Mouse (Mus musculus): ENCODE measurements around the gene Fam216b. TPM values are rescaled to one million over a fixed set of nuclear protein-coding genes. Genes with fewer than 3 reads are reported as not detected.

Gene Fam216b
- not detected in 2 replicates for polyA plus RNA-seq (2014; fragmentation: Nextera tagmentation; extraction: Ambion mirVana)

- WGBS = 91% methylated on average over 6 of the region's 6 CpGs
- no peak for ATAC-seq (replicated peaks; ENCODE audit: low FRiP score, low TSS enrichment, low read depth)
These were observed at the start of gene Fam216b for GRCm38 (mm10) chr14:78088907-78089306. Gene Fam216b (minus strand): TSS chr14:78089007.

DNA sequence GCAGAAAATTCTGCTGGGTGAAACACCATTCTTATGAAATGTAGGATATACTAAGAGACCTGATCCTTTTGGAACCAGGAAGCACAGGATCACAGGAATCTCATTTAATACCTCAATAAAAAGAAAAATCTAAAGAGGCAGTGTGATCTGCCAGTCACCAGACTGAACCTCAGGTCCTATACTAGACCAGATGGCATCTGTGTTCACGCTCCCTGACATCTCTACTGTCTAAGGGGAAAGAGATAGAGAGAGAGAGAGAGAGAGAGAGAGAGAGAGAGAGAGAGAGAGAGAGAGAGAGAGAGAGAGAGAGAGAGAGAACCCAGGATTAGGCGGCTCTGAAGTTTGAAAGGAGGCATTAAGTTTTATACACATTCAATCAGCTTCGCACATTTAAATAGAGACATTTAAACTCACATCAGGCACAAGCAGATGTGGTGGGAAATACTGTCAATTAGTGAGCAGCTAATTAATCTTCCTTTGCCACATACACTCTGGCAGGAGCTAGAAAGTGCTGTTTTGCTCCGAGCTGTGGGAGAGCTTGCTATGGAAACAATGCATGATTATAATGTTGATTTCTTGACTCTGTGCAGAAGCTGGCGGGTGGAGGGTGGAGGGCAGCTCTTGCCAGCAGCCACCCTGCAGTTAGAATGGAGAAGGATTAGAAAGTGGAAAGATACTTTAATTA, 43.7 kb upstream of the Fam216b start:
- DNase-seq (ENCODE audit: low spot score) (no peak), ATAC-seq (replicated peaks; ENCODE audit: low FRiP score, low TSS enrichment, low read depth) (no peak)
- Histone ChIP-seq H3K9me3 (ENCODE audit: control insufficient read depth, low read length) (no peaks in the 10 kb centered on the region), H3K4me2 (ENCODE audit: low read length) (no peak overlapping the region), H3K27ac (ENCODE audit: low read depth) (no peak overlapping the region), H3K36me3 (ENCODE audit: control insufficient read depth, insufficient read depth, low read length) (no peaks in the 10 kb centered on the region), H3K4me3 (ENCODE audit: low read depth, low read length) (no peak overlapping the region), H3K4me1 (replicated peaks; ENCODE audit: control insufficient read depth, insufficient read depth, low read length) (no peaks in the 10 kb centered on the region), H3K9ac (ENCODE audit: low read length) (no peak overlapping the region), H3K27me3 (replicated peaks; ENCODE audit: control insufficient read depth, insufficient read depth, low read length) (no peaks in the 10 kb centered on the region)
- WGBS = 61% methylated on average over 5 of the region's 5 CpGs

More at GRCm38 (mm10) chr14:78088907-78089306, at the start of gene Fam216b:
- Histone ChIP-seq H3K4me3 (ENCODE audit: low read depth, low read length) (no peak within 1 kb of the TSS), H3K36me3 (ENCODE audit: control insufficient read depth, insufficient read depth, low read length) (no peaks in the 10 kb centered on the region), H3K27me3 (replicated peaks; ENCODE audit: control insufficient read depth, insufficient read depth, low read length) (no peaks in the 10 kb centered on the region), H3K4me2 (ENCODE audit: low read length) (no peak within 1 kb of the TSS), H3K4me1 (replicated peaks; ENCODE audit: control insufficient read depth, insufficient read depth, low read length) (no peaks in the 10 kb centered on the region), H3K9me3 (ENCODE audit: control insufficient read depth, low read length) (no peaks in the 10 kb centered on the region), H3K27ac (ENCODE audit: low read depth) (no peak within 1 kb of the TSS), H3K9ac (ENCODE audit: low read length) (no peak within 1 kb of the TSS)
- no peak for DNase-seq (ENCODE audit: low spot score)

- Histone ChIP-seq H3K4me1 (replicated peaks; ENCODE audit: control insufficient read depth, insufficient read depth, low read length) (no peaks in the 10 kb centered on the region), H3K27me3 (replicated peaks; ENCODE audit: control insufficient read depth, insufficient read depth, low read length) (no peaks in the 10 kb centered on the region), H3K4me3 (ENCODE audit: low read depth, low read length) (no peak overlapping the region), H3K4me2 (ENCODE audit: low read length) (no peak overlapping the region), H3K27ac (ENCODE audit: low read depth) (no peak overlapping the region), H3K9me3 (ENCODE audit: control insufficient read depth, low read length) (no peaks in the 10 kb centered on the region), H3K9ac (ENCODE audit: low read length) (no peak overlapping the region), H3K36me3 (ENCODE audit: control insufficient read depth, insufficient read depth, low read length) (no peaks in the 10 kb centered on the region)
- no peak for ATAC-seq (replicated peaks; ENCODE audit: low FRiP score, low TSS enrichment, low read depth)
- DNase-seq (ENCODE audit: low spot score) = no peak
- 48% methylated on average over 3 of the region's 3 CpGs for WGBS
These were observed 37.9 kb upstream of the Fam216b start for GRCm38 (mm10) chr14:78126670-78127069.

GRCm38 (mm10) chr14:78120286-78120685, 31.5 kb upstream of the Fam216b start:
- 46% methylated on average over 3 of the region's 3 CpGs for whole genome bisulfite sequencing
- Histone ChIP-seq H3K27ac (ENCODE audit: low read depth) (no peak overlapping the region), H3K4me1 (replicated peaks; ENCODE audit: control insufficient read depth, insufficient read depth, low read length) (no peaks in the 10 kb centered on the region), H3K4me3 (ENCODE audit: low read depth, low read length) (no peak overlapping the region), H3K9ac (ENCODE audit: low read length) (no peak overlapping the region), H3K9me3 (ENCODE audit: control insufficient read depth, low read length) (0 out of 2 replicates have a peak, but pooled peaks cover 3% of the 10 kb centered on the region), H3K36me3 (ENCODE audit: control insufficient read depth, insufficient read depth, low read length) (no peaks in the 10 kb centered on the region), H3K4me2 (ENCODE audit: low read length) (no peak overlapping the region), H3K27me3 (replicated peaks; ENCODE audit: control insufficient read depth, insufficient read depth, low read length) (no peaks in the 10 kb centered on the region)
- no peak for ATAC-seq (replicated peaks; ENCODE audit: low FRiP score, low TSS enrichment, low read depth)
- DNase-seq (ENCODE audit: low spot score) = no peak

DNA sequence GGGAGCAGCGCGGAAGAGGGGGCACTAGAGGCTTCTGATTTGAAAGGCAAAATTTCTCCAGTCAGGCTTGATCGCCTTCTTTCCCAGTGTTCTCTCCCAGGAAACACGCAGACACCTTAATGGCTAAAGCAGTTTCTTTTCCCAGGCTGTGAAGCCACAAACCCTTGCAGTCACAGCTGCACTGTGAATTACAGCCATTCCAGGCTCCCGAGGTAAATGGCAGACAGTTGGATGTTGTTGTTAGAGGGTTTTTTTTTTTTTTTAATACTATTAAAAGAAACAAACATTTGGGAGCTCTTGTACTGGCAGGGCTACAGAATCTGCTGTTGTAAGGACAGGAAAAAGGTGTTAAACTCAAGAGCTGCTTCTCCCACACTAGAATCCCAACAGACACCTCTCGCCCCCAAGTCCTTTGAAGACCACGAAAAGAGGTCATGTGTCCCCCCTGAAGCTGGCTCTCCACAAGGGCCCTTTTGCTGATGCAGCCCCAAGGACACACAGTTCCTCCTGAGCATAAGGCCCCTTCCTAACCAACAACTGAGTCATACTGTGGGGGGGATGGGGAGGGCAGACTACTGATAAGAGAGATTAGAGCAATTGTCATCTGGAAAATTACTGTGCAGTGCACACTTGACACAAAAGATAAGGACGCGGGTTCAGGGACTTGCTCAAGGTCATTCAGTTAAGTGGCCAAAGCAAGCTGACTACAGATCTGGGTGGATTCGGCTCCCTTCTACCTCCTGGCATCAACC, 30.8 kb upstream of the Fam216b start:
- no peak for ATAC-seq (replicated peaks; ENCODE audit: low FRiP score, low TSS enrichment, low read depth)
- no peak overlapping the region for H3K4me3 ChIP-seq (ENCODE audit: low read depth, low read length)
- H3K9ac ChIP-seq (ENCODE audit: low read length) = no peak overlapping the region
- 70% methylated on average over 10 of the region's 10 CpGs for WGBS
- H3K27me3 ChIP-seq (replicated peaks; ENCODE audit: control insufficient read depth, insufficient read depth, low read length) = no peaks in the 10 kb centered on the region
- peaks cover 3% of the 10 kb centered on the region; the same call in 1 of the 2 replicates for H3K9me3 ChIP-seq (ENCODE audit: control insufficient read depth, low read length)
- no peaks in the 10 kb centered on the region for H3K36me3 ChIP-seq (ENCODE audit: control insufficient read depth, insufficient read depth, low read length)
- H3K27ac ChIP-seq (ENCODE audit: low read depth) = no peak overlapping the region
- H3K4me1 ChIP-seq (replicated peaks; ENCODE audit: control insufficient read depth, insufficient read depth, low read length) = no peaks in the 10 kb centered on the region
- no peak for DNase-seq (ENCODE audit: low spot score)
- H3K4me2 ChIP-seq (ENCODE audit: low read length) = no peak overlapping the region

GRCm38 (mm10) chr14:78117671-78118070, 28.9 kb upstream of the Fam216b start:
- Histone ChIP-seq H3K27ac (ENCODE audit: low read depth) (no peak overlapping the region), H3K4me2 (ENCODE audit: low read length) (no peak overlapping the region), H3K9me3 (ENCODE audit: control insufficient read depth, low read length) (peaks cover 3% of the 10 kb centered on the region; the same call in 1 of the 2 replicates), H3K36me3 (ENCODE audit: control insufficient read depth, insufficient read depth, low read length) (no peaks in the 10 kb centered on the region), H3K4me3 (ENCODE audit: low read depth, low read length) (no peak overlapping the region), H3K4me1 (replicated peaks; ENCODE audit: control insufficient read depth, insufficient read depth, low read length) (no peaks in the 10 kb centered on the region), H3K9ac (ENCODE audit: low read length) (no peak overlapping the region), H3K27me3 (replicated peaks; ENCODE audit: control insufficient read depth, insufficient read depth, low read length) (no peaks in the 10 kb centered on the region)
- DNase-seq (ENCODE audit: low spot score) = no peak
- 87% methylated on average over 4 of the region's 4 CpGs for WGBS
- no peak for ATAC-seq (replicated peaks; ENCODE audit: low FRiP score, low TSS enrichment, low read depth)

DNA sequence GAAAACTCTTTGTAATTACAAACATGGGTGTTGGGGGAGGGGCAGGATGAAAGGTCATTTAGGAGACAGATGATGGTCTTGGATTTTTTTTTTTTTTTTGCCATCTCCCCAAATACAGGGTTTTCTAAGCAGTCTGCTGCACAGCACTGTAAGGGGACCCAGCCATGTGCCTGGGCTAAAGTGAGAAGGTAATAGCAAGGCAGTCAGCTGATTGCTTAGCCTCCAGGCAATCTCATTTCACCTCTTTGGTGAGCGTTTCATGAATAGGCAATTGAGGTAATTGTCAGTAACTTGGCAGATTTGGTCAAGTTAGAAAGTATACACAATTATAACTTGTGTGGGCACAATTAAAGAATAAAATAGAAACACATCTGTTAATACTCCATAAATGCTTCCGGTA, 28.5 kb upstream of the Fam216b start:
- Histone ChIP-seq H3K4me2 (ENCODE audit: low read length) (no peak overlapping the region), H3K4me3 (ENCODE audit: low read depth, low read length) (no peak overlapping the region), H3K27ac (ENCODE audit: low read depth) (no peak overlapping the region), H3K27me3 (replicated peaks; ENCODE audit: control insufficient read depth, insufficient read depth, low read length) (no peaks in the 10 kb centered on the region), H3K36me3 (ENCODE audit: control insufficient read depth, insufficient read depth, low read length) (no peaks in the 10 kb centered on the region), H3K4me1 (replicated peaks; ENCODE audit: control insufficient read depth, insufficient read depth, low read length) (no peaks in the 10 kb centered on the region), H3K9me3 (ENCODE audit: control insufficient read depth, low read length) (peaks cover 3% of the 10 kb centered on the region; the same call in 1 of the 2 replicates), H3K9ac (ENCODE audit: low read length) (no peak overlapping the region)
- ATAC-seq (replicated peaks; ENCODE audit: low FRiP score, low TSS enrichment, low read depth) = no peak
- no peak for DNase-seq (ENCODE audit: low spot score)
- WGBS = 86% methylated on average over 2 of the region's 2 CpGs

DNA sequence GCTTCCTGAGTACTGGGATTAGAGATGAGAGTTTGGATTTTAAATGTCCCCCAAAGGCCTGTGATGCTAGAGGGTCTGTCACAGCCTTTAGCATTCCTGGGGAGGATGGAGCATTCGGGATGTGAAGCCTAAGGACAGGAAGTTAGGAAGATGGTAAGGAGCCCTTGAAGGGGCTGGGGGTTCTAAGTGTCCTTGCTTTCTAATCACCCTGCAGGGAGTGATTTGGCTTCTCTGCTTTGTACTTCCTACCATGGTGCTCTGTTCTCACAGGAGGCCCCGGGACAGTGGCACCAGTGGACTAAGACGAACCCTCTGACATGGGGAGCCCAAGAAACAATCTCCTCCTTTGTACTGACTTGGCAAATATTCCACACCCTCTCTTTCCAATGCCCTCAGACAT, 23.7 kb upstream of the Fam216b start:
- Histone ChIP-seq H3K4me1 (replicated peaks; ENCODE audit: control insufficient read depth, insufficient read depth, low read length) (no peaks in the 10 kb centered on the region), H3K27me3 (replicated peaks; ENCODE audit: control insufficient read depth, insufficient read depth, low read length) (no peaks in the 10 kb centered on the region), H3K4me3 (ENCODE audit: low read depth, low read length) (no peak overlapping the region), H3K4me2 (ENCODE audit: low read length) (no peak overlapping the region), H3K9ac (ENCODE audit: low read length) (no peak overlapping the region), H3K27ac (ENCODE audit: low read depth) (no peak overlapping the region), H3K9me3 (ENCODE audit: control insufficient read depth, low read length) (peaks cover 3% of the 10 kb centered on the region; the same call in 1 of the 2 replicates), H3K36me3 (ENCODE audit: control insufficient read depth, insufficient read depth, low read length) (no peaks in the 10 kb centered on the region)
- WGBS = 85% methylated on average over 3 of the region's 3 CpGs
- no peak for ATAC-seq (replicated peaks; ENCODE audit: low FRiP score, low TSS enrichment, low read depth)
- no peak for DNase-seq (ENCODE audit: low spot score)
